Mouse (Mus musculus): ENCODE results near the gene Xpo1.
A peak's percentile ranks its signal among the peaks of the same experiment; 100 is the strongest.
"Not testable (repeated sequence)": the region's sequence is repeated elsewhere in the genome, so short reads cannot be mapped to it uniquely, and the experiment has no call there.

Xpo1 gene

DNA sequence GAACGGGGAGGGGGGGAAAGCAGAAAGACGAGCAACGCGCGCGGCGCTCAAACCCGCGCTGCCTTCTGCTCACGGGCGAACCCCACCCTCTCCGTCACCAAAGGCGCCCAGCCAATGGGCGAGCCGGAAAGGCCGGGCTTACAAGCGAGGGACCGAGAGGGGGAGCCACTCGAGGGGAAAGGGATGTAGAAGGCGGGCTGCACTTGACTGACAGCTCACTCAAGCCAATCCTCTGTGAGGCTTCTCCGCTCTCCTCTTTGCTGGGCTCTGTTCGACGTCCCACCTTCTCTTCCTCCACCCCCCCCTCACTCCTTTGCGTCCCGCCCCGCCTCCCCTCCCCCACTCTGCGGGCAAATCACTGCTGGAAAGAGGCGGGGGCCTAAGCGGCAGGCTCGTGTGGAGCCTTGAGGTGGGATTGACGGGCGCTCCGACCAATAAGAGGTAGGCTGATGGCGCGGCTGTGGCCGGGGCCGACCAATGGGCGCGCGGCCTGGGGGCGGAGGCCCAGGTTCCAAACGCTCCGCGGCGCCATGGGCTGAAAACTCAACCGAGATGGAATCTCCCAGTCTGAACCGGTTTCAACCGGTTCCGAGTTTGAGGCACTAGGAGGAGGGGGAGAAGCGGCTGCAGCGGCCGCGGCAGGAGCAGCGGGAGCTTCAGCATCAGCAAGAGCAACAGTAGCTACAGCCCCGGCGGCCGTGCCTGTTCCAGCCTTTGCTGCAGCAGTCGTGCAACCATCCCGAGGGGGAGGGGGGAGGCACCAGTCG lies at the start of gene Xpo1:
Gene Xpo1 (plus strand): TSS at position 615 of the 767 bp plus-strand sequence.
- peak; percentile 99 for DNase-seq (ENCODE audit: low read depth, low spot score)

DNA sequence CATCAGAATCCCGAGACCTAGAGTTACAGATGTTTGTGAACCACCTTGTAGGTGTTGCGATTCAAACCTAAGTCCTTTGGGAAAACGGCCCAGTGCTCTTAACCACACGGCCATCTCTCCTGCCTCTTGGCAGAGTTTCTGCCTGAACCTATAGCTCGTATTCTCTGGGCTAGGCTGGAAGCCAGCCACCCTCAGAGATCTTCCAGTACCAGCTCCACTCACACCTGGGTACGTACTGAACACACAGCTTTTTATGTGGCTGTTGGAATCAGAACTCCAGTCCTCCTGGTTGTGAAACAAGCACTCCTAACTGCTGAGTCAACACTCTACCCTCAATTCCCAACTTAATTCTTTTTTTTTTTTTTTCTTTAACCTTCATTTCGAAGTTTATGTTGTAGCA lies 46.1 kb upstream of the Xpo1 start:
- no peak for DNase-seq (ENCODE audit: low read depth, low spot score)

DNA sequence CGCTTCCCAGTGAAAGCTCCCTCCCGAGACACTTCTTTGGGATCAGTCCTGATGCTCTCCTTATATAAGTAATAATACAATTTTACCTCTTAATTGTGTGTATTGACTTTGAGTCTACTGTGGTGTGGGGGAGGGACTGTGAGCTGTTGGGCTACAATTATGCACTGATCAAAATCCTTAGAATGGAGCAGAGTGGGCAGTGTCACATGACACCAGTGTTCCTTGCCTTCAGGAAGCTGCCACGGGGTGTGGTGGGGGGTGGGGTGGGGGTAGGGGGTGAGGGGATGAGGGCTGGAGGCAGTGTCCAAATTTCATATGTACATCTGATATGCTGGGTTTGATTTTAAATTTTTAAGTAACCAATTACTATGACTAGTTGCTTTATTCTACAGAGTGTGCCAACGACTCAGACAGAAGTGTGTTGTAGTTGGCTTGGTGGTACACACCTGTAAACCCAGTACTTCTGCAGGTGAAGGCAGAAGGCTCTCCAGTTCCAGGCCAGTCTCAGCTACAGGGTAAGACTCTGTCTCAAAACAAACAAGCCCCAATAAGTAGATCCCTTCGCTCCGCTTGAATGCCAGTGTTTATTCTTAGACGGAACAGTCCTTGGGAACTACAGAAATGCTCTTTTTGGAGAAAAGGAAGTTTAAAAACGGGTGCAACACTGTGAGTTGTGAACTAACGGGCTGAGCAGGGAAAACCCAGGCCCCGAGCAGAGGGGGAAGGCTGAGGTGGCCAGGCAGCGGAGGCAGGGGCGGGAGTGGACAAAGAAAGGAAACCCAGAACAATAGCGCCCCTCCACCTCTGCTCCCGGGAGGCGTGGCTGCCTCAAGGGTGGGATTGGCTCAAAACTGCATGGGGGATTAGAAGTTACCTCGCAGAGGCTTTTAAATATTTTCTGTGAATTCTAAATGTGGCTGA lies 45.0 kb upstream of the Xpo1 start:
- no peak for DNase-seq (ENCODE audit: low read depth, low spot score)

DNA sequence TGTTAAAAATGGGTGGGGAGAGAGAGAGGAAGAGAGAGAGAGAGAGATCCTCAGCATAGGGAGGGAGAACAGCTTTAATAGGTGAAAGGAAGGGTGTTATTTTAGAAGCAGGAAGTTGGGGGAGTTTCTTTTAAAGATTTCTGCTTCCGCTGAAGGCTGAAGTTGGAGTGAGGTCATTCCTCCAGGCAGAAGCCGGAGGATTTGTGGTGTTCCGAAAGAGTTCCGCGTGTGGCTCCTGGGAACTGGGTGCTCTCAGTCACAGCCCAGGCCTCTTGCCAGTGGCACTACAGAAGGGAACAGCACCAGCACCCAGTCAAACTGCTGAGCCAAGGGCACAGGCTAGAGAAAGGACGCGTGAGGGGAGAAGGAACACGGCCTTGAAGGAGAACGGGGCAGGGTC lies 38.4 kb upstream of the Xpo1 start:
- no peak for DNase-seq (ENCODE audit: low read depth, low spot score)

DNA sequence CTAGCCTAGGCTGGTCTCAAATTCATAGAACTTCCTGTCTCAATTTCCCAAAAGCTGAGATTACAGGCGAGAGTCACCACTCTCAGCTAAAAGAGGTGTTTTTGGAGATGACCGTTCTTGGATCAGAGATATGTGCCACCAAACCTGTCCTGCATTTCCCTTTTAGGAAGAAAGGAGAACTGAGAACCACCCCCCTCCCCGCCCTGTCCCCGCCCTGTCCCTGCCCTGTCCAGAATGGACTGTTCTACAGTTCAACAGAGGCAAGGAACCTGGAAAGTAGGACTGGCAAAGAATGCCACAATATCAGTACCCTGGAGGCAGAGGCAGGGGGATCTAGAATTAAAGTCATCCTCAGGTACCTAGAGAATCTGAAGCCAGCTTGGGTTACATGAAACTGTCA lies 19.8 kb upstream of the Xpo1 start:
- DNase-seq (ENCODE audit: low read depth, low spot score), result no peak

DNA sequence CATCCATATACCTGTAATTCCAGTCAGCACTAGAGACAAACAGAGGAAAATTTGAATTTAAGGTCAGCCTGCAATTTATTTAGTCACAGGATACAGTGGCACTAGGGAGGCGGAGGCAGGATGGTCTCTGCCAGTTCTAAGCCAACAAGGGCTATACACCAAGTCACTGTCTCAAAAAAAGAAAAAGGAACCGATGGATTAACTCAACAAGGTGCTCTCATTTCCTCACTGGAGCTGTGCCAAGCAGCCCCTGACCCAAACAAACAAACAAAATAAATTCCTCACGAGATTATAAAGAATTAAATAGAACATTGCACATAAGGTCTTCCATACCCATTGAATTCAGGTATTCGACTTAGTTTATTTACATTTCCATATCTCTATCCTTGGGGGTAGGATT lies 1.9 kb upstream of the Xpo1 start:
- DNase-seq (ENCODE audit: low read depth, low spot score), result no peak

DNA sequence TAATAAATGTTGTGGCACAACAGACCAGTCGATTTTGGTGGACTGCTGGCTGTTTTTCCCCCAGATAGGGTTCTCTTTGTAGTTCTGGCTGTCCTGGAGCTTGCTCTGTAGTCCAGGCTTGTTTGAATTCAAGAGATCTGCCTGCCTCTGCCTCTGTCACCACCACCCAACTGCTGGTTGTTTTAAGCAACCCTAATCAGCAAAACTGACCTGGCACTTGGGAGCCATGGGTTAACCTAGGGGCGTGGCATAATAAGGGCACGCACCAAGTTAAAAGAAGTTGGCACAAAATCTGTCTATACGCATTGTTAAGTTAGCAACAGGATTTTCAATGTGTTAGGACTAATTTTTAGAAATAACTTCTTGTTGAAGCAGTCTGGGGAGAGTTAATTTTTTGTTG lies 1.3 kb upstream of the Xpo1 start:
- no peak for DNase-seq (ENCODE audit: low read depth, low spot score)

DNA sequence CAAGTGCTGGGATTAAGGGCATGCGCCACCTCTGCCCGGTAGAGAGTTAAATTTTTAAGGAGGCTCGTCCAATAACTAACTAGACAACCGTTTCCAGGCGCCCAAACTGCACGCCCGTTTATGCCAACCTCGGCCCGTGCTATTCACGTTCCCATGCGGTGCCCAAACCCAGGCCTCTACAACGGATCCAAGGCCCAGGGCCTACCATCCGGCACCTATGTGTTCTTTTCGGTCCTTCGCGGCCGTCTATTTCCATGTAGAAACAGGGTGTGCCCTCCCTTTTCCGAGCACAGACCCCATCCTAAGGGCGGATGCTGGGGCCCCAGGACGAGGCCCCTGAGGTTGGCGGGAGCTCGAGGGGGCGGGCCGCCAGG lies 801 bp upstream of the Xpo1 start:
- no peak for DNase-seq (ENCODE audit: low read depth, low spot score)

DNA sequence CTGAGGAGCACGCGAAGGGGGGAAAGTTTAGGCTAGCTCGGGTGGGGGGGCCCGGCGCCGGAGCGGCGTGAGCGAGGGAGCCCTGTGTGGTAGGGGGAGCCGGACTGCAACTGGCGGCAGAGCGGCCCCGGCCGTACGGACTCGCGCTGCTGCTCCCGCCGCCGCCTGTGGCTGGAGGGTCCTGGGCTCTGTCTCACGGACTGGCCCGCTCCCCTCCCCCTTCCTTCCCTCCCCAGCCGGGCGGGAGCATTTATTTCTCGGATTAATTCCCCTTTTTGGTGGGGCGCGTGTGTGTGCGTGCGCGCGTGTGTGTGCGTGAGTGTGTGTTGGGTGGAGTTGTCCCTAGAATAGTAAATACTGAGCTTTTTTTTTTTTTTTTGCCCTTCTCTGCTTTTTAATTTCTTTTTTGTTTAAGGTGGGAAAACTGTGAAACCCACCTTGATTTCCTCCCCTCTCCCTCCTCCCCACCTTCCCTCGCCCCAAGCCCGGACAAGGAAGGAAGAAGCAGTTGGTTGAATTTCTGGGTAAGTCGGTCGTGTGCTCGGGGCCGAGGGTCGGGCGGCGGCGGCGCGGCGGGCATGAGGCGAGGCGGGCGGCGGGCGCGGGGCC lies 457 bp downstream of the Xpo1 start:
- DNase-seq (ENCODE audit: low read depth, low spot score), result peak; percentile 39

DNA sequence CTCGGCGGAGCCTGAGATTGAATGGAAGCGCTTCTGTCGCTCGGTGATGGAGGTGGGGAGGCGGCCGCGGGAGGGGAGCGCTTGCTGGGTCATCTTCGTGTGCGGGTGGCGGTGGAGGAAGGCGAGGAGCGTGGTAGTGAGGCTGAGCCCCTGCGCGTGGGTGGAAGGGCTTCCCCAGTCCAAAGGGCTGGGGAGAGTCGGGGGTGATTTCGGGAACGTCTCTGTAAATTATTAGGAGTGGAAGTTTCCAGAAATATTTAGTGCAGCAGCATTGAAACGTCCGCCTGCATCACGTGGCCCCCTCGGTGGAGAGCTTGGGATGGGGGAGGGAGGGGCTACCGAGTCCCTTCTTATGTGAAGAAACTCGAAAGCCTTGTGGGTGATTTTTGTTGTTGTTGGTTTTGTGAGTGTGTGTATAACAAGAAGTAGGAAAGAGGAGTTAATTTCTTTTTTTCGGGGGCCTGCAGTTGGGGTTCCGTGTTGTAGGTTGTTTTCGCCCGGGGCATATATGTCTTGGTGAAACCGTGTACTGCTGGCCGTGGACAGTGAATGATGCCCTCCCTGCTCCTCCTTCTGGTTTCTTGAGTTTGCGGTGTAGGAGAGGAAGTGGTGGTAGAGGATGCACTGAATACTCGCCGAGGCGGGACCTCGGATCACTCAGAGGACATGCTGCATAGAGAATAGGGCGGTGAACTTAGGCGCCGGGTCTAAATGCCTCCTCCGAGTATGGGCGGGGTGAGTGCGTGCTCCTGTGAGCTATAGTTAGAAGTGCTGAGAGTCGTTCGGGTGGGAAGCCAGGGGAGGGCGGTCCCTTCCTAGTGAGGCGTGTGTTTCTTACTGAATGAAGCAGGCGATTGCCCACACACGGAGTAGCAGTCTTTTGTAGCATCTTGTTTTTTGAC lies 1.2 kb downstream of the Xpo1 start:
- DNase-seq (ENCODE audit: low read depth, low spot score), result peak; percentile 89

DNA sequence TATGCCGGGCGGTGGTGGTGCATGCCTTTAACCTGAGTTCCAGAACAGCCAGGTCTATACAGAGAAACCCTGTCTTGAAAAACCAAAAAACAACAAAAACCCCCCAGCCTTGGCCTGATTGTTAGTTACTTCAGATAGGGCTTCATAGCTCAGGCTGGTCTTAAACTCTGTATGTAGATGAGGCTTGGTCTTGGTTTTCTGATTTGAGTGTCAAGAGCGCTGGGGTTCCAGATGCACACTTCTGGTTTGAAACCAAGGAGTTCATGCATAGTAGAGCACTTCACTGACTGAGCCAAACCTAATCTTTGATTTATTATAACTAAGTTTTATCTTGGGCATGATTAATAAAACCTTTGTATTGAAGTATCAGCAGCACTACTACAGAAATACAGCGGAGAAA lies 3.2 kb downstream of the Xpo1 start:
- DNase-seq (ENCODE audit: low read depth, low spot score), result no peak

DNA sequence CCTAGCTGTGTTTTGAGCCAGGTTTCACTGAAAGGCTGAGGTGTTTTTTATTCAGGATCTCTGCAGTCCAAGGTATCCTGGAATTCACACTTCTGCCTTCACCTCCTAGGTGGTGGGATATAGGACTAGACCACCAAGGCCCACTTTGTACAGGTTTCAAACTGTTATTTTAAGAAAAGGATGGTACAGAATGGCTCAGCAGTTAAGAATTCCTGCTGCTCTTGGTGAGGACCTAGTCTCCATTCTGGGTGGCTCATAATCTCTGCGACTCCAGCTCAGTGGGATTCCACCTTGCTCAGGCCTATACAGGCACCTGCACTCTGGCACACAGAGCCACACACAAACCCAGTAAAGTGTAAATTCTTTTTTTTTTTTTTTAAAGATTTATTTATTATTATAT lies 3.6 kb downstream of the Xpo1 start:
- no peak for DNase-seq (ENCODE audit: low read depth, low spot score)

DNA sequence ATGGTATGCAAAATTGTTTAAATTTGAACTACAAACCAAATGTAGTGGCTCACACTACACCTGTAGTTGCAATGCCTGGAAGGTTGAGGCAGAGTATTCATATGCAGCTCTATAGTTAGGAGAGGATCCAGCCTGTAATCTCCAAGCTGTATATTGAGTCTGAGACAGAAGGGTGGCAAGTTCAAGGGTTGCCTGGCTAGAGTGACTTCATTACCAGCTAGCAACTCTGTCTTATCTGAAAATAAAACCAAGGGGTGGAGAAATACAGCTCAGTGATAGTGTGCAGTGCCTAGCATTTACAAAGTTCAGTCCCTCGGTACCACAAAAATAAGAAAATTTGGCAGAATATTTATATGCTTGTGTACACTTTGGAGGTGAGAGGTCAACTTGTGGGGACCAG lies 4.3 kb downstream of the Xpo1 start:
- no peak for DNase-seq (ENCODE audit: low read depth, low spot score)

DNA sequence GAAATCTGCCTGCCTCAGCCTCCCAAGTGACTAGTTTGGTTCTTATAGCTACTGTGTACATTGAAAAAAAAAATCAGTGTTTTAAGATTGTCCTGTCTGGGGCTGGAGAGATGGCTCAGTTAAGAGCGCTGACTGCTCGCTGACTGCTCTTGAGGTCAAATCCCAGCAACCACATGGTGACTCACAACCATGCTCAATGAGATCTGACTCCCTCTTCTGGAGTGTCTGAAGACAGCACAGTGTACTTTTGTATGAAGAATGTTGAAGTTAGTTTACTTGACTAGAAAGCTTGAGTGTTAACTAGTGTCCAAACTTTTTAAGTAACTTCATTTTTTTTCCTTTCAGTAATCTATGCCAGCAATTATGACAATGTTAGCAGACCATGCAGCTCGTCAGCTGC lies 5.6 kb downstream of the Xpo1 start:
- DNase-seq (ENCODE audit: low read depth, low spot score), result peak; percentile 80

DNA sequence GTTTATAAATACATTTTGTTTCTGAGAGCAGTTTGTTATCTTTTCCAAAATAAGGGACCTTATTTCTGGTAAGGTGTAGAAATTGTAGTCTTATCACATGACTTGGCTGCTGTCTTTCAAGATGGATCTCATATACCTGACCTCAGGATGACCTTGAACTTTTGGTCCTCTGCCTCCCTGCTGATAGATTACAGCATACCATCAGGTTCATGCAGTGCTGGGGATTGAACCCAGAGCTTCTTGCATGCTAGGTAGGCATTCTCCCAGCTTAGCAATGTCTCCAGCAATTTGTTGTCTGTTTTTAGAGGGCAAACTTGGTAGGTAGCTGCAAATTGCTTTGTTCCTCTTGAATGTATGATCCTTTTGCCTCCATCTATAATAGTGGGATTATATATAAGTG lies 9.1 kb downstream of the Xpo1 start:
- no peak for DNase-seq (ENCODE audit: low read depth, low spot score)

DNA sequence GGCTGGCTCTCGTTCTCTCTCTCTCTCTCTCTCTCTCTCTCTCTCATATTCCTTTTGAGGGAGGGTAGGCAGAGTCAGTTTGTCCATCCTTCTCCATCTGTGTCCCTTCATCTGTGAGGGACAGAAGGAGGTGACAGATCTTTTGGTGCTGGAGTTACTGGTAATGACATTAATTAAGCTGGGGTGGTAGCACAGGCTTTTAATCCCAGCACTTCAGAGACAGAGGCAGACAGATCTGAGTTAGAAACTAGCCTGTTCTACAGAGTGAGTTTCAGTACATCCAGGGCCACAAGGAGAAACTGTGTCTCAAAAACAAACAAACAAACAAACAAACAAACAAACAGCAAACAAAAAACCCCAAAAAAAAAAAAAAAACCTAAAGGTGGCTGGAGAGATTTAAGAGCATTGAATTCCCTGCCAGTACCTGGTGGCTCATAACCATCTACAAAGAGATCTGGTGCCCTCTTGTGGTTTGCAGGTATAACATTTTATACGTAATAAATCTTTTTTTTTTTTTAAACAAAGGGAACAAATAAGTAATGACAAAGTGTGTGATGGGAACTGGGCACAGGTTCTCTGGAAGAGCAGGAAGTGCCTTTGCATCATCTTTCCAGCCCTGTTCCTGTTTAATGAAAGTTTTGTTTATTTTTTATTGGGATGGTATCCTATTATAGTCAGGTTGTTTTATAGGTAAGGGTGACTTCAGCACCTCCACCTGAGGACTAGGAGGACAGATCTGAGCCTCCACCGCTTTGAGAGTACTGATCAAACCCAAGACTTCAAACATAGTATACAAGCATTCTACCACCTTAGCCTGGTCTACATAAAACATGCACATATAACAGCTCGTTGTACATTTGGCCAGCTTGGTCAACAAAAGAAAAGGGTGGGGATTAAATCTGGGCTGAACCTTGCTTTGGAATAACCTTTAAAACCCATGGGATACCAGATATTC lies 16.2 kb downstream of the Xpo1 start:
- DNase-seq (ENCODE audit: low read depth, low spot score), result peak; percentile 69

DNA sequence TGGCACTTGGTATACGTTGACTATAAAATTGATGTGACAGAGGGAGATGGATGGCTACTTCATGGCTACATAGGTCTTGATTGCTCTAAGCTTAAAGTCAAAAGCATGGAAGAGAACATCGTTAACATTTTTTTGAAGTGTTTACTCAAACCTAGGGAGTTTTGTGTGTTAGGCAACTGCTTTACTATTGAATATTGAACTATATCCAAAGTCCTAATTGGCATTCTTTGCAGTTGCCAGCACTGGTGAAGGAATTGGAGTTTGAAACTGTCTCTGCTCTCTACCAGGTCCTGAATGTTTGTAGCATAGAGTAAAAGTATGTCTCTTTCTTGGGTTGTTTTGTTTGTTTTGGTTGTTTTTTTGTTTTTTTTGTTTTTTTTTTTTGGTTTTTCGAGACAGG lies 19.9 kb downstream of the Xpo1 start:
- DNase-seq (ENCODE audit: low read depth, low spot score), result no peak

DNA sequence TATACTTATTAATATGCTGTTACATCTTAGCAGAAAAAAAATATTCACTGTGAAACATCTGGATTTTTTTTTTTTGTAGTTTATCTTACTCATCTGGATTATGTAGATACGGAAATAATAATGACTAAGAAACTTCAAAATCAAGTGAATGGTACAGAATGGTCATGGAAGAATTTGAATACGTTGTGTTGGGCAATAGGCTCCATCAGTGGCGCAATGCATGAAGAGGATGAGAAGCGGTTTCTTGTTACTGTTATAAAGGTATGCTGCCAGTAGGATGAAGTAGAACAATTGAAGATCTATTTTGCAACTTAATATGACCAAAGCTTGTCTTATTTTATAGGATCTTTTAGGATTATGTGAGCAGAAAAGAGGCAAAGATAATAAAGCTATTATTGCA lies 28.6 kb downstream of the Xpo1 start:
- DNase-seq (ENCODE audit: low read depth, low spot score), result no peak

DNA sequence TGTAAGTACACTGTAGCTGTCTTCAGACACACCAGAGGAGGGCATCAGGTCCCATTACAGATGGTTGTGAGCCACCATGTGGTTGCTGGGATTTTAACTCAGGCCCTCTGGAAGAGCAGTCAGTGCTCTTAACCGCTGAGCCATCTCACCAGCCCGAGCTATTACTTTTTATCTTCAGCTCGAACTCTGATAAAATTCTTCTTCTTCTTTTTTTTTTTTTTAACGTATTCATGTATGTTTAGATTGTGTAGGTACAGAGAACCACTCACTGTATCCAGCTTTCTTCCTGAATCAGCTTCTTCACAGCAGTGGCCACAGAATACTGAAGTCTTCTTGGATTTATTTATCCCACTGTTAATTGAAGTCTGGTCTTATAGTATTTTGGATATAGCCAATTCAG lies 33.0 kb downstream of the Xpo1 start:
- DNase-seq (ENCODE audit: low read depth, low spot score), result not testable (repeated sequence)

DNA sequence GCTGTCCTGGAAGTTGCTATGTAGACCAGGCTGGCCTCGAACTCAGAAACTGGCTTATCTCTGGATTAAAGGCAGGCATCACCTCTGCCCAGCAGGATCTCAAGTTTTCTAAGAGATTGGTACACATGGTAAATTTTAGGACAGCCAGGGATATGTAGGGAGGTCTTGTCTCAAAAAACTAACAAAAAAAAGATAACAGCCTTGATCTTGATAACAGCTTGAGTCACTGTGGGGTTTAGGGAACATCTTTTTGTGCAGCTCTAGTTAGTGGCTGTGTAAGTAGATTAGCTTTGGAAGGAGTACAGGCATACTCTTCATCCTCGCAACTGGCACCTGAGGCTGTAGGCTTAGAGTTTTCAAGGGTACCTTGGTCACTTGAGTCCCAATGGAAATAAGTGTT lies 41.5 kb downstream of the Xpo1 start:
- no peak for DNase-seq (ENCODE audit: low read depth, low spot score)

Data from 3T3-L1 (cell line).